Mouse (Mus musculus): ENCODE measurements at regions not wholly inside any gene's neighbourhood (a gene's known extent, or its start where the extent isn't known, plus 50 kb on each side); places are given as distances from the start of the nearest gene placed in this dataset.

GRCm38 (mm10) chr12:99637986-99638385 lies 74.6 kb upstream of the Foxn3 start:
- no peaks in the 10 kb centered on the region for H3K79me2 ChIP-seq (ENCODE audit: control insufficient read depth, insufficient read depth)
- no peaks in the 10 kb centered on the region for H3K79me3 ChIP-seq (ENCODE audit: low read depth)
- no peak overlapping the region for H3K4me3 ChIP-seq (ENCODE audit: insufficient read depth, poor library complexity, severe bottlenecking)
- no peak overlapping the region for H3ac ChIP-seq (ENCODE audit: control insufficient read depth, insufficient read length, low read depth)
- TF ChIP-seq MYOD1 (IDR thresholded peaks at IDR 0.05; ENCODE audit: control insufficient read depth, insufficient read length, low read depth) (peak; percentile 49), CEBPB (IDR thresholded peaks at IDR 0.05; ENCODE audit: low read depth) (peak; percentile 73), MYOG (IDR thresholded peaks at IDR 0.05; ENCODE audit: control insufficient read depth, extremely low read depth, insufficient read length) (no peak)
- no peaks in the 10 kb centered on the region for H3K36me3 ChIP-seq (ENCODE audit: control insufficient read depth, insufficient read depth)
- H3K27me3 ChIP-seq (ENCODE audit: control insufficient read depth, insufficient read depth, insufficient read length): no peaks in the 10 kb centered on the region

DNA sequence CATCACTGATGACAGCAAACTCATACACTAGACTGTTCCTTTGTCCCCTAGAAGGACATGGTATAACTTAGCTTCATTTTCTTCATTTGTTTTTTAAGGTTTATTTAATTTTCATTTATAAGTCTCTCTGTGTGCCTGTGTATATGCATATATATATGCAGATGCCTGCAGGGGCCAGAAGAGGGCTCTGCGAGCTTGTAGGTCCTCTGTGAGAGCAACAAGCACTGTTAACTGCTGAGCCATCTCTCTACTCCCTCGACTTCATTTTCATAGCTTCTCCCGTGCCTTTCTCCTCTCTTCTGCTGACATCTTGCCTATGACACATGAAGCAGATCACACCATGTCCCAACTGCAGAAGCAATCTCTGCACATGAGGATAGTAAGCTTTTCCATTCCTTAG lies 72.9 kb upstream of the Foxn3 start:
- no peak for TF ChIP-seq CTCF (IDR thresholded peaks at IDR 0.05; ENCODE audit: control insufficient read depth, insufficient read depth, insufficient read length)
- TF ChIP-seq MYOD1 (IDR thresholded peaks at IDR 0.05; ENCODE audit: control insufficient read depth, insufficient read length, low read depth): no peak
- TF ChIP-seq MYOG (IDR thresholded peaks at IDR 0.05; ENCODE audit: control insufficient read depth, extremely low read depth, insufficient read length): no peak
- TF ChIP-seq USF1 (IDR thresholded peaks at IDR 0.05; ENCODE audit: low read depth): no peak
- TF ChIP-seq MAX (IDR thresholded peaks at IDR 0.05): no peak
- no peak for TF ChIP-seq FOSL1 (IDR thresholded peaks at IDR 0.05; ENCODE audit: insufficient read depth, low read length, poor library complexity, severe bottlenecking)
- no peak for TF ChIP-seq CEBPB (IDR thresholded peaks at IDR 0.05; ENCODE audit: low read depth)
- no peak overlapping the region for H3K4me3 ChIP-seq (ENCODE audit: insufficient read depth, poor library complexity, severe bottlenecking)
- H3K79me3 ChIP-seq (ENCODE audit: low read depth): no peaks in the 10 kb centered on the region
- H3K36me3 ChIP-seq (ENCODE audit: control insufficient read depth, insufficient read depth): no peaks in the 10 kb centered on the region
- no peaks in the 10 kb centered on the region for H3K79me2 ChIP-seq (ENCODE audit: control insufficient read depth, insufficient read depth)
- H3ac ChIP-seq (ENCODE audit: control insufficient read depth, insufficient read length, low read depth): no peak overlapping the region
- H3K27me3 ChIP-seq (ENCODE audit: control insufficient read depth, insufficient read depth, insufficient read length): no peaks in the 10 kb centered on the region

DNA sequence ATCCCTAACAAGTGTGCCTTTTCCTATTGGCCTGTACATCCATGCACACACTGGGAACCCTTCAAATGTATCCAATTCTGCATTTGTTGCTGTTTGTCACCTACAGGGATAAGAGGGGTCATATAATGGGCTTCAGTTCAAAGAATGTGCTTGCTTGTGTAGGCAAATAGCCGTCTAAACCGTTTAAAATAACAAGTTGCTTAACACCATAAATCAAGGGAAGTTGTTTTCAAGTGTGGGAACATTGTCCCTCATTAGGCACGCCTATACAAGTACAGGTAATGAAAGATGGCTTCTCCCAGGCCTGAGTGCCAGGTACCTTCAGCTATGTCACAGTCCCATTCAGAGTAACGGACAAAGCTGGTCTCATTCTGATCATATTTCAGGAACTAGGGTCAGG lies 72.0 kb upstream of the Foxn3 start:
- Histone ChIP-seq H3ac (ENCODE audit: control insufficient read depth, insufficient read length, low read depth) (no peak overlapping the region), H3K27me3 (ENCODE audit: control insufficient read depth, insufficient read depth, insufficient read length) (no peaks in the 10 kb centered on the region), H3K79me3 (ENCODE audit: low read depth) (no peaks in the 10 kb centered on the region), H3K79me2 (ENCODE audit: control insufficient read depth, insufficient read depth) (no peaks in the 10 kb centered on the region), H3K4me3 (ENCODE audit: insufficient read depth, poor library complexity, severe bottlenecking) (no peak overlapping the region), H3K36me3 (ENCODE audit: control insufficient read depth, insufficient read depth) (no peaks in the 10 kb centered on the region)
- TF ChIP-seq MAX (IDR thresholded peaks at IDR 0.05) (no peak), CEBPB (IDR thresholded peaks at IDR 0.05; ENCODE audit: low read depth) (no peak), MYOG (IDR thresholded peaks at IDR 0.05; ENCODE audit: control insufficient read depth, extremely low read depth, insufficient read length) (no peak), FOSL1 (IDR thresholded peaks at IDR 0.05; ENCODE audit: insufficient read depth, low read length, poor library complexity, severe bottlenecking) (no peak), CTCF (IDR thresholded peaks at IDR 0.05; ENCODE audit: control insufficient read depth, insufficient read depth, insufficient read length) (no peak), USF1 (IDR thresholded peaks at IDR 0.05; ENCODE audit: low read depth) (no peak), MYOD1 (IDR thresholded peaks at IDR 0.05; ENCODE audit: control insufficient read depth, insufficient read length, low read depth) (no peak)

- Histone ChIP-seq H3K27me3 (ENCODE audit: control insufficient read depth, insufficient read depth, insufficient read length) (no peaks in the 10 kb centered on the region), H3K79me3 (ENCODE audit: low read depth) (no peaks in the 10 kb centered on the region), H3K4me3 (ENCODE audit: insufficient read depth, poor library complexity, severe bottlenecking) (no peak overlapping the region), H3K79me2 (ENCODE audit: control insufficient read depth, insufficient read depth) (no peaks in the 10 kb centered on the region), H3K36me3 (ENCODE audit: control insufficient read depth, insufficient read depth) (no peaks in the 10 kb centered on the region), H3ac (ENCODE audit: control insufficient read depth, insufficient read length, low read depth) (no peak overlapping the region)
- TF ChIP-seq MYOD1 (IDR thresholded peaks at IDR 0.05; ENCODE audit: control insufficient read depth, insufficient read length, low read depth): no peak
- TF ChIP-seq CEBPB (IDR thresholded peaks at IDR 0.05; ENCODE audit: low read depth): no peak
- no peak for TF ChIP-seq CTCF (IDR thresholded peaks at IDR 0.05; ENCODE audit: control insufficient read depth, insufficient read depth, insufficient read length)
- TF ChIP-seq USF1 (IDR thresholded peaks at IDR 0.05; ENCODE audit: low read depth): no peak
- no peak for TF ChIP-seq MAX (IDR thresholded peaks at IDR 0.05)
- no peak for TF ChIP-seq FOSL1 (IDR thresholded peaks at IDR 0.05; ENCODE audit: insufficient read depth, low read length, poor library complexity, severe bottlenecking)
- TF ChIP-seq MYOG (IDR thresholded peaks at IDR 0.05; ENCODE audit: control insufficient read depth, extremely low read depth, insufficient read length): no peak
Observed at GRCm38 (mm10) chr12:99634726-99635125, 71.3 kb upstream of the Foxn3 start.

GRCm38 (mm10) chr12:99633678-99634077 lies 70.3 kb upstream of the Foxn3 start:
- Histone ChIP-seq H3ac (ENCODE audit: control insufficient read depth, insufficient read length, low read depth) (no peak overlapping the region), H3K79me2 (ENCODE audit: control insufficient read depth, insufficient read depth) (no peaks in the 10 kb centered on the region), H3K36me3 (ENCODE audit: control insufficient read depth, insufficient read depth) (no peaks in the 10 kb centered on the region), H3K27me3 (ENCODE audit: control insufficient read depth, insufficient read depth, insufficient read length) (no peaks in the 10 kb centered on the region), H3K79me3 (ENCODE audit: low read depth) (no peaks in the 10 kb centered on the region), H3K4me3 (ENCODE audit: insufficient read depth, poor library complexity, severe bottlenecking) (no peak overlapping the region)
- TF ChIP-seq USF1 (IDR thresholded peaks at IDR 0.05; ENCODE audit: low read depth) (no peak), MYOG (IDR thresholded peaks at IDR 0.05; ENCODE audit: control insufficient read depth, extremely low read depth, insufficient read length) (no peak), CTCF (IDR thresholded peaks at IDR 0.05; ENCODE audit: control insufficient read depth, insufficient read depth, insufficient read length) (no peak), MYOD1 (IDR thresholded peaks at IDR 0.05; ENCODE audit: control insufficient read depth, insufficient read length, low read depth) (no peak), CEBPB (IDR thresholded peaks at IDR 0.05; ENCODE audit: low read depth) (no peak), FOSL1 (IDR thresholded peaks at IDR 0.05; ENCODE audit: insufficient read depth, low read length, poor library complexity, severe bottlenecking) (no peak), MAX (IDR thresholded peaks at IDR 0.05) (no peak)

GRCm38 (mm10) chr12:99632988-99633387 lies 69.6 kb upstream of the Foxn3 start:
- Histone ChIP-seq H3K79me2 (ENCODE audit: control insufficient read depth, insufficient read depth) (no peaks in the 10 kb centered on the region), H3K4me3 (ENCODE audit: insufficient read depth, poor library complexity, severe bottlenecking) (no peak overlapping the region), H3K36me3 (ENCODE audit: control insufficient read depth, insufficient read depth) (no peaks in the 10 kb centered on the region), H3K79me3 (ENCODE audit: low read depth) (no peaks in the 10 kb centered on the region), H3ac (ENCODE audit: control insufficient read depth, insufficient read length, low read depth) (no peak overlapping the region), H3K27me3 (ENCODE audit: control insufficient read depth, insufficient read depth, insufficient read length) (no peaks in the 10 kb centered on the region)
- TF ChIP-seq MYOG (IDR thresholded peaks at IDR 0.05; ENCODE audit: control insufficient read depth, extremely low read depth, insufficient read length) (no peak), CEBPB (IDR thresholded peaks at IDR 0.05; ENCODE audit: low read depth) (no peak), FOSL1 (IDR thresholded peaks at IDR 0.05; ENCODE audit: insufficient read depth, low read length, poor library complexity, severe bottlenecking) (no peak), MYOD1 (IDR thresholded peaks at IDR 0.05; ENCODE audit: control insufficient read depth, insufficient read length, low read depth) (no peak), USF1 (IDR thresholded peaks at IDR 0.05; ENCODE audit: low read depth) (no peak), MAX (IDR thresholded peaks at IDR 0.05) (no peak), CTCF (IDR thresholded peaks at IDR 0.05; ENCODE audit: control insufficient read depth, insufficient read depth, insufficient read length) (no peak)

Data from C2C12 (cell line).